11 mouse cellular contexts compared by ENCODE assay signal in genomic region chr2:152943568-152943967, GRCm38 (mm10). TPM values are rescaled to one million over a fixed set of nuclear protein-coding genes. Genes with fewer than 3 reads are reported as not detected.
DNase-seq lines count a peak whose midpoint lies in the region; ATAC-seq and TF ChIP-seq lines count a peak whose summit lies in the region.
"Had no signal": no experiment of that assay in that cellular context is flagged by ENCODE, and none has a peak within 500 bp of the region (broad histone marks: within the 10 kb centered on the region; RNA-seq: fewer than 3 reads in every experiment).

No protein-coding gene starts in this region.

- WGBS in lung, postnatal 0 days = 7% methylated on average over 8 of the region's 8 CpGs
- WGBS in limb, embryonic 11.5 days = 7% methylated on average over 8 of the region's 8 CpGs
- WGBS in stomach, embryonic 16.5 days = 9% methylated on average over 8 of the region's 8 CpGs

- no peak for ATAC-seq in lung, postnatal 0 days
- ATAC-seq in limb, embryonic 11.5 days (ENCODE audit: insufficient number of reproducible peaks, low FRiP score, low TSS enrichment, low read depth) = no peak
- no peak for ATAC-seq in stomach, embryonic 16.5 days (ENCODE audit: insufficient read depth, low FRiP score)

- H3K36me3 ChIP-seq in lung, postnatal 0 days (ENCODE audit: insufficient read depth, low read length) = no peaks in the 10 kb centered on the region
- H3K36me3 ChIP-seq in limb, embryonic 11.5 days (ENCODE audit: control insufficient read depth, insufficient read depth, low read length) = no peaks in the 10 kb centered on the region
- H3K36me3 ChIP-seq in stomach, embryonic 16.5 days (ENCODE audit: control insufficient read depth, insufficient read depth, low read length) = no peaks in the 10 kb centered on the region

- no peak for TF ChIP-seq CTCF in gastrocnemius, adult 2 months (IDR thresholded peaks at IDR 0.05)
- no peak for TF ChIP-seq CTCF in lung, postnatal 0 days (IDR thresholded peaks at IDR 0.05)

- H3K9me3 ChIP-seq in lung, postnatal 0 days (ENCODE audit: low read length) = no peaks in the 10 kb centered on the region
- H3K9me3 ChIP-seq in limb, embryonic 11.5 days (ENCODE audit: control insufficient read depth, low read length) = no peaks in the 10 kb centered on the region
- H3K9me3 ChIP-seq in stomach, embryonic 16.5 days (replicated peaks; ENCODE audit: control insufficient read depth, low read length) = no peaks in the 10 kb centered on the region

- no peak for TF ChIP-seq EP300 in lung, postnatal 0 days (IDR thresholded peaks at IDR 0.05)

- peak overlapping the region; percentile 47; the same call in 1 of the 2 replicates for H3K4me2 ChIP-seq in lung, postnatal 0 days (replicated peaks; ENCODE audit: low read depth, low read length)
- H3K4me2 ChIP-seq in limb, embryonic 11.5 days (ENCODE audit: low read depth, severe bottlenecking) = peak overlapping the region; percentile 97
- peak overlapping the region; percentile 69 for H3K4me2 ChIP-seq in stomach, embryonic 16.5 days (ENCODE audit: low read depth, low read length)

- H3K27ac ChIP-seq in gastrocnemius, adult 2 months = no peak overlapping the region
- no peak overlapping the region for H3K27ac ChIP-seq in lung, postnatal 0 days (ENCODE audit: low read length)
- no peak overlapping the region for H3K27ac ChIP-seq in limb, embryonic 11.5 days (replicated peaks; ENCODE audit: low read depth, low read length)
- no peak overlapping the region for H3K27ac ChIP-seq in stomach, embryonic 16.5 days (ENCODE audit: low read length)
- H3K27ac ChIP-seq: liver, embryonic 14.5 days had no signal

- no peak for DNase-seq in gastrocnemius, adult 2 months
- no peak for DNase-seq in gastrocnemius, postnatal 36 days
- DNase-seq in lung, postnatal 0 days (ENCODE audit: low spot score) = no peak
- DNase-seq in lung, postnatal 10 days = no peak
- DNase-seq in limb, embryonic 11.5 days (ENCODE audit: low spot score) = no peak
- DNase-seq in urinary bladder, postnatal 36 days (ENCODE audit: low spot score in 2 of 2) = no peak
- DNase-seq in right cerebral cortex, adult 18-20 months = no peak
- DNase-seq: adrenal gland, adult 8-10 months; right cerebral cortex, postnatal 14 days had no signal

- no peaks in the 10 kb centered on the region for H3K4me1 ChIP-seq in lung, postnatal 0 days (ENCODE audit: insufficient read depth, low read depth, low read length)
- peaks cover 11% of the 10 kb centered on the region; the same call in 1 of the 2 replicates for H3K4me1 ChIP-seq in limb, embryonic 11.5 days (ENCODE audit: control insufficient read depth, insufficient read depth, low read length)
- peaks cover 10% of the 10 kb centered on the region; the same call in 1 of the 2 replicates for H3K4me1 ChIP-seq in stomach, embryonic 16.5 days (ENCODE audit: control insufficient read depth, insufficient read depth, low read length)

- peak overlapping the region; percentile 66 for H3K4me3 ChIP-seq in gastrocnemius, adult 2 months
- H3K4me3 ChIP-seq in lung, postnatal 0 days (ENCODE audit: low read depth, low read length) = no peak overlapping the region
- H3K4me3 ChIP-seq in limb, embryonic 11.5 days (ENCODE audit: low read depth, low read length) = peak overlapping the region; percentile 46
- H3K4me3 ChIP-seq in stomach, embryonic 16.5 days (replicated peaks; ENCODE audit: low read length) = peak overlapping the region; percentile 43

- H3K9ac ChIP-seq in lung, postnatal 0 days (replicated peaks; ENCODE audit: low read depth) = no peak overlapping the region
- no peak overlapping the region for H3K9ac ChIP-seq in limb, embryonic 11.5 days (ENCODE audit: low read length)
- H3K9ac ChIP-seq in stomach, embryonic 16.5 days (ENCODE audit: low read length) = no peak overlapping the region
- H3K9ac ChIP-seq: liver, embryonic 14.5 days had no signal

- intact Hi-C loops in gastrocnemius, adult 2 months (cut with DNase I) = no loop called here
- intact Hi-C loops in gastrocnemius, postnatal 36 days (cut with DNase I) = no loop called here

- peaks cover 38% of the 10 kb centered on the region for H3K27me3 ChIP-seq in lung, postnatal 0 days (replicated peaks; ENCODE audit: insufficient read depth, low read length)
- peaks cover 48% of the 10 kb centered on the region for H3K27me3 ChIP-seq in limb, embryonic 11.5 days (ENCODE audit: control insufficient read depth, insufficient read depth, low read length)
- H3K27me3 ChIP-seq in stomach, embryonic 16.5 days (ENCODE audit: control insufficient read depth, insufficient read depth, low read length) = peaks cover 57% of the 10 kb centered on the region

RNA-seq across cellular contexts. Expression of gene Dusp15, which starts 7.9 kb away (rescaled TPM):
- total RNA-seq in gastrocnemius, adult 2 months (2021) = under 1 TPM; 0.45 to 0.61 TPM
- 1 to 10 TPM in 1 of 2 experiments, under 1 TPM in 1; 0.20 to 1.1 TPM for total RNA-seq in gastrocnemius, postnatal 36 days (2021)
- not detected in 2 replicates for polyA plus RNA-seq in lung, postnatal 0 days (2015; fragmentation: Nextera tagmentation; extraction: Ambion mirVana)
- 0.37 and 1.0 TPM in 2 replicates for polyA plus RNA-seq in limb, embryonic 11.5 days (2014; fragmentation: Nextera tagmentation; extraction: Ambion mirVana)
- polyA plus RNA-seq in stomach, embryonic 16.5 days (2015; fragmentation: Nextera tagmentation; extraction: Ambion mirVana) = 0.06 and 0.24 TPM in 2 replicates

RNA-seq across cellular contexts. Expression of gene Foxs1, which starts 10.6 kb away (rescaled TPM):
- total RNA-seq in gastrocnemius, adult 2 months (2021) = 1 to 10 TPM; 1.4 to 1.7 TPM
- 1 to 10 TPM; 1.5 to 2.2 TPM for total RNA-seq in gastrocnemius, postnatal 36 days (2021)
- polyA plus RNA-seq in lung, postnatal 0 days (2015; fragmentation: Nextera tagmentation; extraction: Ambion mirVana) = 11.0 and 13.2 TPM in 2 replicates
- 0.29 and 0.38 TPM in 2 replicates for polyA plus RNA-seq in limb, embryonic 11.5 days (2014; fragmentation: Nextera tagmentation; extraction: Ambion mirVana)
- polyA plus RNA-seq in stomach, embryonic 16.5 days (2015; fragmentation: Nextera tagmentation; extraction: Ambion mirVana) = 4.5 and 5.3 TPM in 2 replicates

RNA-seq across cellular contexts. Expression of gene Ttll9, which starts 18.7 kb away (rescaled TPM):
- not detected for total RNA-seq in gastrocnemius, adult 2 months (2021)
- not detected for total RNA-seq in gastrocnemius, postnatal 36 days (2021)
- 1.1 and 1.8 TPM in 2 replicates for polyA plus RNA-seq in lung, postnatal 0 days (2015; fragmentation: Nextera tagmentation; extraction: Ambion mirVana)
- polyA plus RNA-seq in limb, embryonic 11.5 days (2014; fragmentation: Nextera tagmentation; extraction: Ambion mirVana) = 0.35 and 0.62 TPM in 2 replicates
- 0.27 TPM in 2 replicates for polyA plus RNA-seq in stomach, embryonic 16.5 days (2015; fragmentation: Nextera tagmentation; extraction: Ambion mirVana)

RNA-seq across cellular contexts. Expression of gene Mylk2, which starts 32.4 kb away (rescaled TPM):
- total RNA-seq in gastrocnemius, adult 2 months (2021) = 100 to 1,000 TPM; 445 to 720 TPM
- 100 to 1,000 TPM; 443 to 553 TPM for total RNA-seq in gastrocnemius, postnatal 36 days (2021)
- polyA plus RNA-seq in lung, postnatal 0 days (2015; fragmentation: Nextera tagmentation; extraction: Ambion mirVana) = 0.04 TPM in 1 of 2 replicates, not detected in the other
- polyA plus RNA-seq in limb, embryonic 11.5 days (2014; fragmentation: Nextera tagmentation; extraction: Ambion mirVana) = not detected in 2 replicates
- polyA plus RNA-seq in stomach, embryonic 16.5 days (2015; fragmentation: Nextera tagmentation; extraction: Ambion mirVana) = 0.07 and 1.8 TPM in 2 replicates
- polyA plus RNA-seq: liver, embryonic 14.5 days had no signal

Comparison
In these comparisons a context has a peak if more than half of its experiments do, and no peak if none do; other contexts are left out.
1. H3K4me2 ChIP-seq: peak in every context shown above with its lines; median percentile 97 in limb, embryonic 11.5 days; 69 in stomach, embryonic 16.5 days; 47 in lung, postnatal 0 days.